Mouse (Mus musculus): ENCODE data around the gene Nufip2.

DNA sequence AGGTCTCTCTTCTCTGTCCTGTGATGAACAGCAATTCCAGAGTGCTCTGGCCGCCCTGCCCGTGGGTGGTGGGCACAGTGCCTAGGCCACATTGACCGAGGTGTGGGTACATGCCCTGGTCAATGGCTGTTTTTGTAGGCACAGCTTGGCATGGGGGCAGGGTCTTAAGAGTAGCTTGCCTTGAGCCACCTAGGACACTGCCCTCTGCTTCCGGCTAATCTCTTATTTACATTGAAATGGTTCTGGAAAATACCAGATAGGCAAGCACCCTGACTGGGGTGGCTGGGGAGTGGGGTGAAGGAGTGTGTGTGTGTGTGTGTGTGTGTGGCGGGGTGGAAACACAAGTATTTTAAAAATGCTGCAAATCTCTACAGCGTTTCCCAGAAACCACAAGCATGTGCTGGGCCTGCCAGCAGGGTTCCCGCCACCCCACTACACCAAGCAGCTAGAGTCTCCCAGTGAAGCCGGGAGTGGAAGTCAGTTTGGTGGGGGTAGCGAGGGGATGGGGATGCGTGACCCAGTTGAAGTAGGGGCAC is 97.3 kb downstream of the Nufip2 start:
- no peak for TF ChIP-seq CTCF (IDR thresholded peaks at IDR 0.05; ENCODE audit: low read depth)
- TF ChIP-seq EP300 (IDR thresholded peaks at IDR 0.05; ENCODE audit: low read depth), result no peak

Measured in liver, embryonic 14.5 days (tissue).